Mouse (Mus musculus) hindlimb bud, embryonic 11.5 days (tissue): ENCODE results near the gene Fgf3.

ENCODE experiments used
- DNase-seq: peaks from one replicate; pipeline ENCODE4 v3.0.0-alpha.2; 2012; ENCODE audit warnings: low read depth, low spot score; ENCODE audit errors: extremely low spot score

The Fgf3 gene

DNA sequence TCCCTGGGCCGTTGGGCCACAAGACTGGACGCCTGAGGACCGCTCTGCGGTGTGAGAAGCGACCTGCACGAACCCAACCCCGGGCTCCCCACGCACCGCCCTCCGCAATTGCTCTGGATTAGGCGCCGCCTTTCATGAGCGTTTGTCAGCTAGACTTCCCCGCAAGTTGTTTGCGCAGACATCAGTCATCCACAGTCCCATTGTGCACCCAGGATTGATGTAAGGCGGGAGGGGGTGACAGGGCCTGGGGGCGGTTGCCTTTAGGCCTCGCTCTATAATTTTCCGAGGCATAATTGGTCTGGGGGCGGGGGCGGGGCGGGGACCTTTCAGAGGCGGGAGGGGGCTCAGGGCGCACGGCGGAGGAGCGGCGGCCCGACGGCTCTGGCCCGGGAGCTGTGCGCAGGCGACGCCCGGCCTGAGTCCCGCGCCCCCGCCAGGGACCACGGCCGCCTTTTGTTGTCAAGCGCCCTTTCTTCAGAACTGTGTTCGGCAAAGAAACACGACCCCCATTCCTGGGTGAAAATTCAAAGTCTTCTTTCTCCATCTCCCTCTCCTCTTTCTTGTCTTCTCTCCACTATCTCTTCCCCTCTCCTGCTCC lies at the start of gene Fgf3:
Gene Fgf3, plus strand, starts transcription at position 193 of the 598 bp plus-strand sequence.
- DNase-seq = no peak

DNA sequence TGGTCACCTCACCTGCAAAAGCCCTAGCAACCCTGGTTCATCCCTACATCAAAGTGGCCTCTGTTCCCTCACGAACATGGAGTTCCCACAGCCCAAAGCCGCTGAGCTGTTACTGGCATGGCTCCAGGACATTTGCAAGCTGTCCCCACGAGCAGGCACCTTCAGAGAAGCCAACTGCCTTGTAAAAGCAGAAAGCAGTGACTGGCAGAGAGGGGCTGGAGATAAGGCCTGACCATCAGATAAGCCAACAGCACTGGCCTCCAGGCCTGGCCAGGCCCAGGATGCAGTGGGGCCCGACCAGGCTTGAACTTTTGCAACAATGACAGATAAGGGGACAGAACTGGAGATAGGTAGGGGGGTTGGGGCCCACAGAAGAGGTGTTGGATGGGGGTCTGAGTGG lies 49.3 kb upstream of the Fgf3 start:
- no peak for DNase-seq

DNA sequence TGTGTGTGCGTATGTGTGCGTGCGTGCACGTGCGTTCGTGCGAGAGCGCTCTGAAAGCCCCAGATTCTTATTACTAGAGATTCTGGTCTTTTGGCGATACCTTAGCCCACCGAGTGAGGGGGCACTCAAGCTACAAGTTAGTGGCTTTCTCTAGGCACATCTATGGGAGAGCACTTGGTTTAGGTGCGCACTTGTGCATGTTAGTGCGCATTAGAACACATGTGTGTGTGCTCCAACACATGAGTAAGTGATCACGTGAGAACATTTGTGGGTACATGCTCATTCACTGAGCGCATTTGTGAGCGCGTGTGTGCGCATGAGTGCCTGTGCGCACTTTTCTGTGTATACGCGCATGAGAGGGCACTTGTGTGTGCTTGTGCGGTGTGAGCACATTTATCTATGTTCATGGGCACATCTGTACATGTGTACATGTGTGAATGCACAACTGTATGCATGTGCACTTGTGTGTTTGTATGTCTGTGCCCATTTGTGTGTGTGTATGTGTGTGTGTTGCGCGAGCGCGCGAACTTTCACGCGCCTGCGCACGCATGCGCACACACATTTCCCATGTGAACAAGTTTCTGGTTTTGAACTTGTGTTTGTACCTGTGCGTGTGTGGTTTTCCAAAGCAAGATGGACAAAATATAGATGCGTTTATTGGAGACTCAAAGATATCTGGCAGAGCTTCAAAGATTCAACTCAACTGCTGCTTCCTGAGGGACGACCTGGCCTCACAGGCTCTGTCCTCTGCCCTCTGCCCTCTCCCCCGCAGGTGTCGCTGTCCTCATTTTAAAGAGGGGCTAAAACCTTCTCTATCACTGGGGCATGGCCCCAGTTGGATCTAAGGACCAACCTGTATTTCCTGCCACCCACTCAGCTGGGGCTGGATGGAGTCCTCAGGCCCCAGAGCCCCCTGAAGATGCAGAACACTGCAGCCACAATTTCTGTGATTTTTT lies 48.0 kb upstream of the Fgf3 start:
- DNase-seq = no peak

DNA sequence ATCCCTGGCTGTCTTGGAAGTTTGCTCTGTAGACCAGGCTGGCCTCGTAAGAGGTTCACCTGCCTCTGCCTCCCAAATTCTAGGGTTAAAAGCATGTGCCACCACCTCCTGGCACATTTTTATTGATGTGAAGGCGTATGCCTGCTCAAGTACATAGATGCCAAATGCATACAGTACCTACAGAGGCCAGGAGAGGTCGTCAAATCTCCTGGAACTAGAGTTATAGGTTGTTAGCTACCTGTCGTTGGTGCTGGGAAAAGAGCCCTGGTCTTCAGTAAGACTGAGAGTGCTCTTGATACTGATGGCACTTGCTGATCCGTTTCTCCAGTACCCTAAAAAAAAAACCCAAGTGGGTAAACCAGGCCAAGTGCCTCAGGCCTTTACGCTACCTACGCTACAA lies 46.5 kb upstream of the Fgf3 start:
- no peak for DNase-seq

DNA sequence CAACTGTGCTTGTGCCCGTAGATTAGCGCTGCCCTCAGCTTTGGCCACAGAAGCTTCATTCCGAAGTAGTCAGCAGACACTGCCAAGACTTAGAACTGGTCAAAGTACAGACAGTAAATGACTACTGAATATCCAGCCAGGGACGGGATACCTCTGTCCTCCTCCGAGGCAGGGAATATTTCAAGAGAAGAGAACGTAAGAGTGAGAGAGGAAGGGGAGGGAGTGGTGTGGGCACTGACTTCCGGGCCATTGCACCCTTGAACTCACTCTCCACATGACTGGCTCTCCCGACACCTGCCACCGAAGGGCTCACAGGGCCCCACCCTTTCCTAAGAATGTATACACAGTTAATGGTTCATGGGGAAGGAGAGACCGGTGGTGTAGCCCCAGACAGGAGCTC lies 44.6 kb upstream of the Fgf3 start:
- no peak for DNase-seq

DNA sequence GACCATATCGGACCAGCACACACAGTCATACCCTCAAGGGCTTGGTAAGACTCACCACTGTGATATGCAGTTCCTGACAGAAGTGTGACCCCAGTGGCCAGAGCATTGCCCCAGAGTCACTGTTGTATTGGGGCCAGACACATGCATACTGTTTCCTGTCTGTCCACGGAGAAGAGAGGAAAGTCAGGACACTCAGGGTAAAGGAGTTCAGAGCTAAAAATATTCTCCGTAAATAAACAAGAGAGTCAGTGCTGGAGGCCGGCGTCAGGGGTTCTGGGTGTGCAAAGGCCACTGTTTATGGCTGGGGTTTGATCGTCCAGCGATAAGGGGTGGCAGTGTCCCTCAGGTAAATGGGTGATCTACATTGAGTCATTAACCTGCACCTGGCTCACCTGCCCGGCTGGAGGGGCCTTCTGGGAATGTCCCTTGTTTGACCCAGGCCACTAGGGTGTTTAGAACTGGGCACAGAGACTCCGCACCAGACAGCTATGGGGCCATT lies 41.9 kb upstream of the Fgf3 start:
- DNase-seq = no peak

DNA sequence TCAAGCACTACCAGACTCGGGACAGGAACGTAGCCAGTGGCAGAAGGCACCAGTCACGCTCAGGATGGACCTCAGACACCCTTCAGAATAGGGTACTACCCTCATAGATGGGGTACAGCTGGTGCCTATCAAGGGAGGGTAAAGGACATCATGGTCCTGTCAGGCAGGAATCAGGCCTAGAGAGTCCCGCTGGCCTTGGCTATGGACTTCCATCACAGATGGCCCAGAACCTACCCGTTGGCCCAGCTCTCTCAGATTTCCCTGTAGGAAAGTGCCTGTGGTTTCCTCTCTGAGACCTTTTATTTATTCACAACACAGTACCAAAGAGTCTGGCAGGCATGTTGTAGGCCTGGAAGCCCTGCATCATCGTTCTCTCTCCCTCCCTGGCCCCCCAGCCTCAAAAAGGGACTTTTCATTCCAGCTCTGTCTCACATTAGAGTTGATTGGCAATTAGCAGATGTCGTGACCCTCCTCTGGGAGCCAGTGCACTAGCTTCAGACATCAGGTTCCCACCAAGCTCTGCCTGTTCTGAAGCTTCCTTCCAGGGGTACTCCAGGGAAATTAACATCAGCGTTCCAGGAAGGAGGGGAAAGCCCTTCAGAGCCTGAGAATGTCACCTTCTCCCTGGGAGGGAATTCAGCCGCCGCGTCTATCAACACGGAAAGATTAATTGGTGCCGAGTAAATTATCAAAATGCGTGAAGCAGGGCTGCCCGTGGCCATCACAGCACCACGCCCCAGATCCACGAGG lies 40.7 kb upstream of the Fgf3 start:
- no peak for DNase-seq

DNA sequence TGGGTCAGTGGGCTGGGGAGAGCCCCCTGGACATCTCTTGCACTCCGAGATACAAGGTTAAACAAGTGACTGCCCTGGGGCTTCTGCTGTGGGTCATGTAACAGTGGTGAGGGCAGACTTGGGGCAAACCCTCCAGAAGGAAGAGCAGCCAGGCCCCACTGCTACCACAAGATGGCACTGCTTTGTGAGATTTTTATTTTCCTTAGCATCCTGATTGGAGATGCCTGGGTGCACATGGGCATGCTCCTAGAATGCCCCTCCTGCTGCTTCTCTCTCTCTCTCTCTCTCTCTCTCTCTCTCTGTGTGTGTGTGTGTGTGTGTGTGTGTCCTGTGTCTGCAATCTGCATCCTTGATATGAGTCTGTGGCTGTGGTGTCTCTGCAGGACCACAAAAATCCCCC lies 39.4 kb upstream of the Fgf3 start:
- DNase-seq = no peak

DNA sequence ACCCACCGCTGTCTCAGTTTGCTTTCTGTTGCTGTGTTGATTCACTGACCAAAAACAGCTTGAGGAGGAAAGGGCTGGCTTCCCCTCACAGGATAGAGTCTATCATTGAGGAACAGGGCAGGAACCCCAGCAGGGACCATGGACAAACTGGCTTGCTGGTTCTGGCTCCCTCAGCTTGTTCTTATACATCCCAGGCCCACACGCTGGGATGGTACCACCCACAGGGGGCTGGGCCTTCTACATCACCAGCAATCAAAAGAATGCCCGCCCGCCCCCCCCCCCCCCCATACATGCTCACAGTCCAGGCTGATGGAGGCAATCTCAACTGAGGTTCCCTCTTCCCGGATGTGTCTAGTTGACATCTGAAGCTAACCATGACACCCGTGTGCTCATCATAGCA lies 30.8 kb upstream of the Fgf3 start:
- no peak for DNase-seq

DNA sequence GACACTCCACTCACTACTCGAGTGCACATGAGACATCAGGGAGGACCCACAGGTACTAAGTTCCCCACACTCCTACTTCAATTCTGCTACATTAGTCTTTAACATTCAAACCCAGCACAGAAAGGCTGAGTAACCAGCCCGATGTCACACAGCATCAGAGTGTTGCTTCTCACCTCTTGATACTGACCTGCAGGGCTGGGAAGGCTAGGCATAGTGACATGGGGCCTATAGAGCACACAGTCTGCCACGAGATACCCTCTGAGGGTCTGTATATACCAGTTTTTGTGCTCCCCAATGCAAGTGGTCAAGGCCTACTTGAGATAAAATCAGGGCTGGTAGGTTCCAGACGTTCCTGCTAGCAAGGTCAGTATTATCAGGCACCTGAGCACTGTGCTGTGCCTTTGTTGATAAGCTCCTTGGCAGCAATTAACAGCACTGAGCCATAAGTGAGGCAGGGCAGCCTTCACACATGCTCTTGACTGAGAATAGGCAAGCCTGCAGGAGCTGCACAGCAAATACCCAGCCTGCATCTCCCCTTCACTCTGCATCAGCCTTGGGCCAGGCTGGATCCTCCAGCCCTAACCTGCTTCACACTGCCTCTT lies 29.8 kb upstream of the Fgf3 start:
- no peak for DNase-seq

DNA sequence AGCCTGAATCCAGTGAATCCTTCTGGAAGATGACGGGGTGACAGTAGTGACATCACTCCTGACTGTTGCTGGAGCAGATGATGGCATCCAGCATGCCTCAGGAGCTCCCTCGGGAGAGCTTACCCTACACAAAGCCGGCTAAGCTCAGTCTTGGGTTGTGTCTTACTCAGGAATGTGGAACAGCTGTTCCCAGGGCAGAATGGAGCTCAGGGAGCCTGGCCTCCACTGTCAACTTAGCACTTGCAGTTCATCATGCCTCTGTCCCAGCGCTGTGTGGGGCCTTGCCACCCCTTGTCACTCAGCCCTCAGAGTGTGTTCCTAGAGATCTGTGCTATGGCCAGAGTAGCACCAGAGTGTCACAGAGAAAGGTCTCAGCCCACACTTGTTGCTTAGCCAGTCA lies 26.4 kb upstream of the Fgf3 start:
- DNase-seq = no peak

DNA sequence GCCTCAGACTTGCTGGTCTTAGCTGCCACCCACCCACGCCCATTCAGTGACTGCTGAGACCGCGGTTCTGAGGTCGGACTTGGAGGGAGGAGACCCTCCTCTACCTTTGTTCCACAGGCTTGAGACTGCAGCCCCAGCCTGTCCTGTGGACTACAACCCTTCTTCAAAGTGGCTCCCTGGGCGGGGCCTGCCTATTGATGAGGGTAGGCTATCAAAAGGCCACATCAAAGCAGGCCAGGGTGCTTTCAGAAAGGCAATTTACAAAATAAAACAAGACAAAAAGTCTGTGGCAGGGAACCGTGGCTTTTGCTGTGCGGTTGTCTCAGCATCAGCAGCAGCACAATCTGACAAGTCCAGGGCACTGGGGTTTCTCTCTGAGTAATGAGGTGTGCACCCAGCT lies 16.0 kb upstream of the Fgf3 start:
- no peak for DNase-seq

DNA sequence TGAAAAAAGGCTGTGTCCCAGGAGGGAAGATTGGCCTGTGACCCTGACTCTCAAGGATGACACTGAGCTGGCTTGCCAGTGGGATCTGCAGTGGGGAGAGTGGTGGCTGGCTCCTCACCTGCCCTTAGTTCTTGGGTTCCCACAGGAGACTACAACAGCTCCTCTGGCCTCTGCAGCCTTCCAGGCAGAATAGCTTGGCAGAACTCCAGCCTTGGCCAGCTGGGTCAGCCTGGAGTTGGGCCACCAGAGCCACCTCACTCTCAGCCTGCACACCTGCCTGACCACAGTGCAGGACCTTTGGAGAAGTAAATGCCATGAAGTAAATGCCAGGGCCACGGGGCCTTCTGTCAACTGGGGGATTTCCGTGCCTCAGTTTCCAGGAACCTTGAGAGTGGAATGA lies 13.9 kb upstream of the Fgf3 start:
- no peak for DNase-seq

DNA sequence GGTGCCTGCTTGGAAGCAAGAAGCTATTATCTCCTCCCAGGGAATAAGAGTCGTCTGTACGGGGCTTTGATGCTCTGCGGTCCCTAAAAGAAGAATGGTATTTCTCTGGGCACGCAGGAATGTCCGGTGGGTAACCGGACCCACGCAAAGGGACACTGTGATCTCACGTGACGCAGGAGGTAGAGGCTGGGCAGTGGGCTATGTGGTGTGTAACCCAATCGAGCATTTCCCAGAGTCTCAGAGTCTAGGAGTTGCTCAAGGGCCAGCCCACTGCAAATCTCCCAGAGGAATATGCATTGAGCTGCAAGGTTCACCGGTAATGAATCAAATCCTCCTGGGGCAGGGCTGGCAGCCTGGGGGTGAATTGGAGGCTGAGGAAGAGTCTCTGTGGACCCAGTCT lies 9.5 kb upstream of the Fgf3 start:
- no peak for DNase-seq

DNA sequence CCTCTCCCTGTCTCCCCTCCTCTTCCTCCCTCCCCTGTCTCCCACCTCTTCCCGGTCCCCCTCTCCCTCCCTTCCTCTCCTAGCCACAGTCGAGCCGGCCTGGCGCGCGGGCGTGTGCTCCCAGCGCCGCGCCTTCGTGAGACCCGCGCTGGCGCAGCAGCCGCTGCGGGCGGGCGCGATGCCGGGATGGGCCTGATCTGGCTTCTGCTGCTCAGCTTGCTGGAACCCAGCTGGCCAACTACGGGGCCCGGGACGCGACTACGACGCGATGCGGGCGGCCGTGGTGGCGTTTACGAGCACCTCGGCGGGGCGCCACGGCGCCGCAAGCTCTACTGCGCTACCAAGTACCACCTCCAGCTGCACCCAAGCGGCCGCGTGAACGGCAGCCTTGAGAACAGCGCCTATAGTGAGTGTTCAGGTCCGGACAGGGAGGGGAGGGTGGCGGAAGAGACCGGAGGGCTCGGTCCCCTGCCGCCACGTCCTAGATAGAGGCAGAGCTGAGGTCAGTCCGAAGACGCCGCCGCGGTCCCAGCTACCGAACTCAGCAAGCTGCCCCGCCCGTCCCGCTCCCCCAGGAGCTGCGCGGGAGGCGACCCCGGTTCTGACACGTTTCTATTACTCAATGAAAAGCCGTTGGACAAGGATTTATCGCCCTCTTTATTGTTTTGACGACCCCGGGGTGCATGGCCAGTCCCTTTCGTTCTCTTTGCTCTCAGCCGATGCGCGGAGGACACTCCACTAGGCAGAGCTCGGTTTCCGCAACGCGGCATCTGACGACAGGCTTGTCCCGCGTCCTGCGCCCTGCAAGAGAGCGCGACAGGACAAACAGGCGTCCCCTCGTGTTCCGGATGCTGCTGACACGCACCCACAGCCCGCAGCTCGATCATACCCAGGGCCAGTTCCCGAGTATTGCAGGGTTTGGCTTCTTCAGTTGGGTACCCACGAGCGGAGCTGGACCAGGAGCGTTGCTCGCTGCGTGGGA lies 930 bp downstream of the Fgf3 start:
- DNase-seq = no peak

DNA sequence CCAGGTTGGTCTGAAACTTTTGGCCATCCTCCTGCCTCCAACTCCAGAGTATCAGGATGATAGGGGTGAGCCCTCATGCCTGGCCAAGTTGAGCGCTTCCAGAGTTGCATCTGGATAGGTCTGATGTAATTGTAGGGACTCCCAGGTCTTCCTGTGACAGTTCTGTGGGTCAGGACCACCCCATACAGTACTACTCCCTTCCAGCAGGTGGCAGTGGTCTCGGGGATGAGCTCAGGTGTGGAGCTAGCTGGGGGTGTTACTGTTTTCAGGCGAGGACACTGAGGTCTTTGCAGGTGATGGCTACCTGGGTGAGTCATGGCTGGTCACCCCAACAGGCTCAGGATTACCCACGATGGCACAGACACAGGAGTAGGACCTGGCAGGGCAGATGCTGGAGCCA lies 8.3 kb downstream of the Fgf3 start:
- DNase-seq = no peak

DNA sequence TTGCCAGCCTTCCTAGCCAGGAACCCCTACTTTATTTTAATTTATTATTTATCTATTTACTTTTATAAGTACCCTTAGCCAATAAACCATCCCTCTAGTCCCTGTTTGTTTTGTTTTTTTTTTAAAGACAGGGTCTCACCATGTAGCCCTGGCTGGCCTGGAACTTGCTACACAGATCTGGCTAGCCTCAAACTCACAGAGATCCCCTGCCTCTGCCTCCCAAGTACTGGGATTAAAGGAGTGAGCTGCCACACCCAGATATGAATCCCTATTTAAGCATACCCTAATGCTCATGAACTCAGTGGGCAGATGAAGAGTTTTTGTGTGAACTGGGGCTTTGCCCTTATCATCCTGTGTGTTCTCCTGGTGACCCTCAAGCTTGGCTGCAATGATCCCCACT lies 9.2 kb downstream of the Fgf3 start, which contains the start of gene Fgf4:
Gene Fgf4, plus strand, starts transcription at position 301 of the 400 bp plus-strand sequence.
- no peak for DNase-seq

DNA sequence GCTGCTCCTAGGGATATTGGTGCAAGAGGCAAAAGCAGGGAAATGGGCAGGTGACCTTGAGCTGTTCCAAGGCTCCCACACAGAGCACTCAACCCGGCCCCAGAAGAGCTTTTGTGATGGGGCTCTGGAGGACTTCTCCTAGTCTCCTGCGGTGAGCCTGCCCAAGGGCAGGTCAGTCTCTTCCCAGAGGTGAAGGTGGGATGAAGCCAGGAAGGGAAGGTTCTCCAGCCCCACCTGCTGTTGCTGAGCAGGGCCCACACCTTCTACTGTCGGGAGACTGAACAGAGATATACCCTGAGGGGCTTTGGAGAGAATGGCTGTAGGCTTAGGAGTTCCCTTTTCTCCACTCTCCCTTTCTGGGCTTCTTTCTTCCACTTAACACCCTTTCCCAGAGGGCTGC lies 13.4 kb downstream of the Fgf3 start:
- DNase-seq = no peak

DNA sequence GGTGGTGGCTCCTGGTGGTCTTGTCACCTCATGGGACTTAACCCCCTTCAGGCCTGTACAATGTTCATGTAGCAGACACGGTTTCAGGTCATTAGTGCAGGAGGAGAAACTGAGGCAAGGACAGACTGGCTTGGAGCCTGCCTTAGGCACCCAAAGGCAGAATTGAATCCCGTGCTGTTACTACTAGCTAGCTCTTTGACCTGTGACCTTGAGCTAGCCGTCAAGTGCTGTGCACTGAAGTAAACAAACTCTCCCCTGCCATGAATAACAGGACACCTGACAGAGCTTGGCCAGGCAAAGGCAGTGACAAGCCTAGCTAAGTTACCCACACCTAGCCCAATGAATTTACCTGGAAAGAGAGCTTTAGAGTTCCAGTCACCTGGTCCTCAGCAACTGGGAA lies 17.1 kb downstream of the Fgf3 start:
- DNase-seq = no peak

DNA sequence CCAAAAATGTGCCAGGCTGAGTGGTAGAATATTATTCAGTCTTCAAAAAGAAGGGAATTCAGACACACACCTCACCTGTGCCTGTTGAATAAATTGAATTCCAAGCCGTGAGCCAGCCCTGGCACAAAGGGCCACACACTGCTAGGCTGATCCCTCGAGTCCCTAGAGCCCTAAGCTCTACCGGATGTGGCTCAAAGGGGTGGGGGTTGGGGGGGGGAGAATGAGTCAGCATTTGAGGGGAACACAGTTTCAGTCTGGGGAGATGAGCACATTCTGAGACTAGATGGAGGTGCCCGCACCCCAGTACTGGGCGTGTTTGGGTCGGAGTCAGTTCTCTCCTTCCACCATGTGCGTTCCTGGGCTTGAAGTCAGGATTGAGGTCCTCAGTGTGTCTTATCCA lies 19.3 kb downstream of the Fgf3 start:
- no peak for DNase-seq
